Mouse (Mus musculus): ENCODE measurements around the gene Gm13275. TPM values are rescaled to one million over a fixed set of nuclear protein-coding genes. Genes with fewer than 3 reads are reported as not detected.

Gm13275 gene
- polyA plus RNA-seq, 1 experiment from 2014 or later: not detected

Other genes with a start within 250 kb of the Gm13275 start
- not detected in 2 replicates for gene Ifna15, start 236.2 kb upstream of the Gm13275 start, polyA plus RNA-seq (2015; fragmentation: Nextera tagmentation; extraction: Ambion mirVana)
- gene Ifna14, start 222.7 kb upstream of the Gm13275 start, polyA plus RNA-seq (2015; fragmentation: Nextera tagmentation; extraction: Ambion mirVana): not detected in 2 replicates
- not detected in 2 replicates for gene Ifna9, start 202.1 kb upstream of the Gm13275 start, polyA plus RNA-seq (2015; fragmentation: Nextera tagmentation; extraction: Ambion mirVana)
- not detected in 2 replicates for gene Ifna12, start 191.1 kb upstream of the Gm13275 start, polyA plus RNA-seq (2015; fragmentation: Nextera tagmentation; extraction: Ambion mirVana)
- gene C87499, start 160.1 kb upstream of the Gm13275 start, polyA plus RNA-seq (2015; fragmentation: Nextera tagmentation; extraction: Ambion mirVana): not detected in 2 replicates
- gene Ifna13, start 150.0 kb upstream of the Gm13275 start, polyA plus RNA-seq (2015; fragmentation: Nextera tagmentation; extraction: Ambion mirVana): not detected in 2 replicates
- gene Ifna16, start 117.6 kb upstream of the Gm13275 start, polyA plus RNA-seq (2015; fragmentation: Nextera tagmentation; extraction: Ambion mirVana): not detected in 2 replicates
- gene Ifna2, start 110.6 kb upstream of the Gm13275 start, polyA plus RNA-seq (2015; fragmentation: Nextera tagmentation; extraction: Ambion mirVana): not detected in 2 replicates
- not detected in 2 replicates for gene Ifnab, start 103.1 kb upstream of the Gm13275 start, polyA plus RNA-seq (2015; fragmentation: Nextera tagmentation; extraction: Ambion mirVana)
- 0.82 and 1.2 TPM in 2 replicates for gene Gm26566, start 72.7 kb upstream of the Gm13275 start, polyA plus RNA-seq (2015; fragmentation: Nextera tagmentation; extraction: Ambion mirVana)
- gene Klhl9, start 72.0 kb upstream of the Gm13275 start, polyA plus RNA-seq (2015; fragmentation: Nextera tagmentation; extraction: Ambion mirVana): 88.1 and 91.8 TPM in 2 replicates
- not detected in 2 replicates for gene Gm13271, start 39.6 kb upstream of the Gm13275 start, polyA plus RNA-seq (2015; fragmentation: Nextera tagmentation; extraction: Ambion mirVana)
- 0.31 TPM in 1 of 2 replicates, not detected in the other for gene Gm13283, start 34.4 kb upstream of the Gm13275 start, polyA plus RNA-seq (2015; fragmentation: Nextera tagmentation; extraction: Ambion mirVana)
- 0.38 and 0.49 TPM in 2 replicates for gene Gm13290, start 20.7 kb upstream of the Gm13275 start, polyA plus RNA-seq (2015; fragmentation: Nextera tagmentation; extraction: Ambion mirVana)
- gene Gm13289, start 17.6 kb upstream of the Gm13275 start, polyA plus RNA-seq (2015; fragmentation: Nextera tagmentation; extraction: Ambion mirVana): not detected in 2 replicates
- not detected in 2 replicates for gene Gm13272, start 14.6 kb upstream of the Gm13275 start, polyA plus RNA-seq (2015; fragmentation: Nextera tagmentation; extraction: Ambion mirVana)
- 0.34 TPM in 1 of 2 replicates, not detected in the other for gene Ifnz, start 12.4 kb upstream of the Gm13275 start, polyA plus RNA-seq (2015; fragmentation: Nextera tagmentation; extraction: Ambion mirVana)
- gene Gm13276, start 8.8 kb upstream of the Gm13275 start, polyA plus RNA-seq (2015; fragmentation: Nextera tagmentation; extraction: Ambion mirVana): 0.36 and 1.2 TPM in 2 replicates
- gene Gm13277, start 5.9 kb upstream of the Gm13275 start, polyA plus RNA-seq (2015; fragmentation: Nextera tagmentation; extraction: Ambion mirVana): not detected in 2 replicates
- gene Gm13278, start 2.9 kb upstream of the Gm13275 start, polyA plus RNA-seq (2015; fragmentation: Nextera tagmentation; extraction: Ambion mirVana): not detected in 2 replicates
- gene Gm13279, start 2.9 kb downstream of the Gm13275 start, polyA plus RNA-seq (2015; fragmentation: Nextera tagmentation; extraction: Ambion mirVana): not detected in 2 replicates
- gene Gm13285, start 5.2 kb downstream of the Gm13275 start, polyA plus RNA-seq (2015; fragmentation: Nextera tagmentation; extraction: Ambion mirVana): 1.5 and 1.8 TPM in 2 replicates
- gene Gm13287, start 8.8 kb downstream of the Gm13275 start, polyA plus RNA-seq (2015; fragmentation: Nextera tagmentation; extraction: Ambion mirVana): not detected in 2 replicates
- not detected in 2 replicates for gene Gm13288, start 11.0 kb downstream of the Gm13275 start, polyA plus RNA-seq (2015; fragmentation: Nextera tagmentation; extraction: Ambion mirVana)
- gene Ifna7, start 21.7 kb downstream of the Gm13275 start, polyA plus RNA-seq (2015; fragmentation: Nextera tagmentation; extraction: Ambion mirVana): not detected in 2 replicates
- gene Ifna11, start 25.5 kb downstream of the Gm13275 start, polyA plus RNA-seq (2015; fragmentation: Nextera tagmentation; extraction: Ambion mirVana): not detected in 2 replicates
- not detected in 2 replicates for gene Ifna6, start 32.9 kb downstream of the Gm13275 start, polyA plus RNA-seq (2015; fragmentation: Nextera tagmentation; extraction: Ambion mirVana)
- not detected in 2 replicates for gene Ifna5, start 41.0 kb downstream of the Gm13275 start, polyA plus RNA-seq (2015; fragmentation: Nextera tagmentation; extraction: Ambion mirVana)
- gene Ifna4, start 47.4 kb downstream of the Gm13275 start, polyA plus RNA-seq (2015; fragmentation: Nextera tagmentation; extraction: Ambion mirVana): not detected in 2 replicates
- gene Ifna1, start 55.6 kb downstream of the Gm13275 start, polyA plus RNA-seq (2015; fragmentation: Nextera tagmentation; extraction: Ambion mirVana): not detected in 2 replicates
- gene Ifne, start 85.7 kb downstream of the Gm13275 start, polyA plus RNA-seq (2015; fragmentation: Nextera tagmentation; extraction: Ambion mirVana): not detected in 2 replicates